Mouse (Mus musculus) neural tube, embryonic 15.5 days (tissue): ENCODE measurements at regions not wholly inside any gene's neighbourhood (a gene's known extent, or its start where the extent isn't known, plus 50 kb on each side); places are given as distances from the start of the nearest gene placed in this dataset.

Experiments used
- ATAC-seq: fragments of 200-750 bp; cut with Nextera tagmentation; 2 replicates; pipeline ENCODE4 v1.8.0; 2017; ENCODE audit warnings: mild to moderate bottlenecking, moderate TSS enrichment, moderate library complexity; ENCODE audit not compliant: low FRiP score
- H3K27ac ChIP-seq: fragments of 300-500 bp; sonication (generic); replicated peaks from 2 replicates; pipeline ENCODE4 v1.5.1; 2015; ENCODE audit warnings: mild to moderate bottlenecking, inconsistent platforms
- H3K27me3 ChIP-seq: fragments of 300-500 bp; sonication (generic); replicated peaks from 2 replicates; pipeline ENCODE4 v1.6.1; 2015; ENCODE audit warnings: inconsistent platforms
- H3K36me3 ChIP-seq: fragments of 300-500 bp; sonication (generic); 2 replicates; pipeline ENCODE4 v1.6.1; 2015; ENCODE audit warnings: inconsistent platforms
- H3K4me1 ChIP-seq: fragments of 300-500 bp; sonication (generic); 2 replicates; pipeline ENCODE4 v1.6.1; 2015; ENCODE audit warnings: inconsistent platforms
- H3K4me2 ChIP-seq: fragments of 300-500 bp; sonication (generic); 2 replicates; pipeline ENCODE4 v1.6.1; 2015; ENCODE audit warnings: inconsistent platforms, mild to moderate bottlenecking, moderate library complexity
- H3K4me3 ChIP-seq: fragments of 300-500 bp; sonication (generic); replicated peaks from 2 replicates; pipeline ENCODE4 v1.5.1; 2015; ENCODE audit warnings: mild to moderate bottlenecking, inconsistent platforms
- H3K9ac ChIP-seq: fragments of 300-500 bp; sonication (generic); replicated peaks from 2 replicates; pipeline ENCODE4 v1.6.1; 2015; ENCODE audit warnings: mild to moderate bottlenecking, inconsistent platforms
- H3K9me3 ChIP-seq: fragments of 300-500 bp; sonication (generic); replicated peaks from 2 replicates; pipeline ENCODE4 v1.6.1; 2016; ENCODE audit warnings: inconsistent platforms
- WGBS: fragments of 180-500 bp; shearing (Covaris S2); methylation state at CpG from one replicate; pipeline ENCODE4 v1.1.7; 2015; ENCODE audit warnings: mixed read lengths; 5-methylcytosine and 5-hydroxymethylcytosine counted together

DNA sequence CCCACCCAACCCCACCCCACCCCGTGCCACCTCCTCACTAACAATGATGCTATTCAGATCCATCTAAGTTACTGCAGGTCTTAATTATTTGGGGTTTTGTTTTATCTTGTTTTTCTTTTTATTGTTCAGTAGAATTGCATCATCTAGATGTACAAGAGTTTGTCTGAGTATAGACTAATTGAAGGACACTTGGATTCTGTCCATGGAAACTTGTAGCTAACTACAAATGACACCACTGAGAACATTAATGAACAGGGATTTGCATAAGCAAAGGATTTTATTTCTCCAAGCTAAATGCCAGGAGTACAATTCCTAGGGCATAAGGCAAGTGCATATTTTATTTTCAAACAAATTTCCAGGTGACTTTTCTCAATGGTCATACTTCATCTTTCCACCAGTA, 318.4 kb upstream of the Slc7a11 start:
- Histone ChIP-seq H3K4me1 (no peaks in the 10 kb centered on the region), H3K9ac (no peak overlapping the region), H3K4me3 (no peak overlapping the region), H3K4me2 (no peak overlapping the region), H3K27ac (no peak overlapping the region), H3K27me3 (no peaks in the 10 kb centered on the region), H3K9me3 (no peaks in the 10 kb centered on the region), H3K36me3 (no peaks in the 10 kb centered on the region)
- ATAC-seq, result no peak
- WGBS, result 0% methylated on average over 1 of the region's 1 CpGs

- Histone ChIP-seq H3K27ac (no peak overlapping the region), H3K36me3 (no peaks in the 10 kb centered on the region), H3K4me2 (no peak overlapping the region), H3K9ac (no peak overlapping the region), H3K9me3 (no peaks in the 10 kb centered on the region), H3K4me3 (no peak overlapping the region), H3K4me1 (no peaks in the 10 kb centered on the region), H3K27me3 (no peaks in the 10 kb centered on the region)
- ATAC-seq, result no peak
- 94% methylated on average over 1 of the region's 1 CpGs for whole genome bisulfite sequencing
Measured at GRCm38 (mm10) chr3:50758106-50758505, 314.7 kb upstream of the Slc7a11 start.

DNA sequence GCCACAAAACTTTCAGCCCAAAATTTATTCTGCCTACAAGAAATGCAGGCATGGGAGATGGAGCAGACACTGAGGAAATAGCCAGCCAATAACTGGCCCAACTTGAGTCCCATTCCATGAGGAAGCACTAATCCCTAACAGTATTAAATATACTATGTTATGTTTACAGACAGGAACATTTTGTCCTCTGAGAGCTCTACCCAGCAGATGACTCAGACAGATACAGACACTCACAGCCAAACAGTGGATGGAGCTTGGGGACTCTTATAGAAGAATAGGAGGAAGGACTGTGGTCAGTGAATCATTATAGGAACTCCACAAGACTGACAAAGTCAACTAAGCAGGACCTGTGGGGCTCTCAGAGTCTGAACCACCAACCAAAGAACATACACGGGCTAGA, 293.8 kb upstream of the Slc7a11 start:
- Histone ChIP-seq H3K36me3 (no peaks in the 10 kb centered on the region), H3K9me3 (no peaks in the 10 kb centered on the region), H3K4me1 (peaks cover 12% of the 10 kb centered on the region; the same call in 1 of the 2 replicates), H3K4me3 (no peak overlapping the region), H3K9ac (no peak overlapping the region), H3K27ac (no peak overlapping the region), H3K27me3 (no peaks in the 10 kb centered on the region), H3K4me2 (no peak overlapping the region)
- no peak for ATAC-seq
- WGBS, result 97% methylated on average over 1 of the region's 1 CpGs

DNA sequence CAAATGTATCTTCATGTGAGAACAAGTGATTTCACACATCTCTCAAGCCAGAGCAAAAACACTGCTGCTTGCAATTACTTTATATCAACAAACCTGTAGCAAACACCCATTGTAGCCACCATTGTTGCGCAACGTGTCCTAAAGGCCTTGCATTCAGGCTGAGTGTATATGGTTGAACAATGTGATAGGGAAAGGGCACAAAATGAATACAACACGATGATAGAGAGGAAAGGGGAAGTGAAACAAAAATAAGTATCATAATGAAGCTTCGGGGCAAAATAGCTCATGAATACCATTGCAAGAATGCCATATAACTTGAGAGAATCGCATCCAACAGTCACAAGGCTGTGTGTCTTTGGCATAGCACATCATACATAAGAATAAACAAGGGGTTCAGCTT, 275.6 kb upstream of the Slc7a11 start:
- Histone ChIP-seq H3K36me3 (no peaks in the 10 kb centered on the region), H3K4me2 (no peak overlapping the region), H3K9ac (no peak overlapping the region), H3K9me3 (no peaks in the 10 kb centered on the region), H3K4me3 (no peak overlapping the region), H3K4me1 (no peaks in the 10 kb centered on the region), H3K27me3 (no peaks in the 10 kb centered on the region), H3K27ac (no peak overlapping the region)
- ATAC-seq, result no peak
- 89% methylated on average over 5 of the region's 5 CpGs for WGBS

GRCm38 (mm10) chr3:50713463-50713862, 270.0 kb upstream of the Slc7a11 start:
- H3K36me3 ChIP-seq, result no peaks in the 10 kb centered on the region
- 87% methylated on average over 6 of the region's 6 CpGs for WGBS
- no peak overlapping the region for H3K4me3 ChIP-seq
- no peak overlapping the region for H3K4me2 ChIP-seq
- ATAC-seq, result no peak
- H3K4me1 ChIP-seq, result peaks cover 5% of the 10 kb centered on the region; the same call in 1 of the 2 replicates
- no peaks in the 10 kb centered on the region for H3K27me3 ChIP-seq
- H3K9ac ChIP-seq, result no peak overlapping the region
- H3K9me3 ChIP-seq, result no peaks in the 10 kb centered on the region
- H3K27ac ChIP-seq, result no peak overlapping the region

DNA sequence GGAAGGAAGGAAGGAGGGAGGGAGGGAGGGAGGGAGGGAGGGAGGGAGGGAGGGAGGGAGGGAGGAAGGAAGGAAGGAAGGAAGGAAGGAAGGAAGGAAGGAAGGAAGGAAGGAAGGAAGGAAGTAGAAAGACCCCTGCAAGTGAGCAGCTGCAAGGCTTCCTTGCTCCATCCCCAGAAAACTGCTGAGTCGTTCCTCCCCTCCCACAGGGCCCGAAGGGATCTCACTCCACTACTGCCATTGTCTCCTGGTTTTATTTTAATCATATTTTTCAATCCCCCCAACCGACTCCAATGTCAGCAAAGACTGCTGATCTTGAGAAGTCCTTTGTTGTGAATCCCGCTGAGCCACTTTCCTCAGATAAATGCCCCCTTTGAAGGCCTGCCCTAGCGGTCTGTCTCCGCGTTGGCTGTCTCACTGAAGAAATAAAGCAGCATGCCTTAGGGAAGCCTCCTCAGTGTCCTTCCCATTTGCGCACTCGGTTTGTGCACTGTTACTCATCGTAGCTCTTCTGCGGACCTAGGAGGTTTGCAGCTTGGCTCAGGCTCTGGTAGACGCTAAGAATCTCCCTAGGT, 266.1 kb upstream of the Slc7a11 start:
- Histone ChIP-seq H3K4me2 (0 out of 2 replicates have a peak overlapping the region, but pooled peaks have one; percentile 5), H3K27ac (no peak overlapping the region)
- WGBS, result 22% methylated on average over 12 of the region's 12 CpGs

GRCm38 (mm10) chr3:50706707-50707106, 263.3 kb upstream of the Slc7a11 start:
- Histone ChIP-seq H3K36me3 (no peaks in the 10 kb centered on the region), H3K4me2 (no peak overlapping the region), H3K27me3 (no peaks in the 10 kb centered on the region), H3K4me3 (no peak overlapping the region), H3K4me1 (peaks cover 5% of the 10 kb centered on the region; the same call in 1 of the 2 replicates), H3K27ac (no peak overlapping the region), H3K9me3 (0 out of 2 replicates have a peak, but pooled peaks cover 5% of the 10 kb centered on the region), H3K9ac (no peak overlapping the region)
- 71% methylated on average over 2 of the region's 2 CpGs for WGBS
- ATAC-seq, result no peak

More for the DNA sequence above, 266.1 kb upstream of the Slc7a11 start:
- no peak overlapping the region for H3K4me3 ChIP-seq
- ATAC-seq, result no peak
- peaks cover 5% of the 10 kb centered on the region; the same call in 1 of the 2 replicates for H3K4me1 ChIP-seq
- H3K36me3 ChIP-seq, result no peaks in the 10 kb centered on the region
- no peak overlapping the region for H3K9ac ChIP-seq
- H3K9me3 ChIP-seq, result no peaks in the 10 kb centered on the region
- no peaks in the 10 kb centered on the region for H3K27me3 ChIP-seq

DNA sequence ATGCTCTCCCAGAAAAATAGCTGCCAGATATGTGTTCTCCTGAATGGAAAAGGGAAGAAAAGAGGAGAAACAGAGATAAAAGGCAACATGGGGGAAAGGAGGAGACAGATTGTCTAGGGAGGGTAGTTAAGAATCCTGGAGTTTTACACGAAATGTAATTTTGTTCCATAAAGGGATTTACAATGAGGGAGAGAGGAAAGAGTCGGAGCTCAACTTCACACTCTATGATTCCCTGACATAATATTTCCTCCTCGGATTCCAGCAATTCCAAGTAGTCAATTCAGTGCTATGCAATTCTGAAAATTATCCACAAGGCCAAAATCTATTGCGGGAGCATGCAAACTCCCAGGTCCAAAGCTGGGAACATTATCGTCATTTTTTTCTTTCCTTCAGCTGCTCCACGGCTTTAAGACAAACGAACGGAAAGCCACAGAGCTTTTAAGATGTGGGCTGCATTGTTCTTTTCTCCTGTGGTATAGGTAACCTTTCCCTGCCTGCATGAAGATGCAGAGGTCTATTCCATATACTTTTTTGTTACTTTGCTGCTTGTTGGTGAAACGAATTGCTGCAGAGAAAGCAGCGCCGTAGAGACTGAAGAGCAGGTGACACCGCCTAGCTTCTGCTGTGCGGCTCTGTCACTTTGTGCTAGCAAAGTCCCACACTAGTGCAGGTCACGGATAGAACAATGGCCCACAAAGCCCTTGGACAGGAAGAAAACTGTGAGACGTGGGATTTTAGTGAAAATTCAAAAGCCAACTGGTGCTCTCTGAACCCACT, 251.7 kb upstream of the Slc7a11 start:
- no peaks in the 10 kb centered on the region for H3K36me3 ChIP-seq
- no peak overlapping the region for H3K9ac ChIP-seq
- H3K27me3 ChIP-seq, result no peaks in the 10 kb centered on the region
- H3K9me3 ChIP-seq, result no peaks in the 10 kb centered on the region
- no peak overlapping the region for H3K4me3 ChIP-seq
- peak overlapping the region; percentile 64 for H3K27ac ChIP-seq
- H3K4me1 ChIP-seq, result peaks cover 12% of the 10 kb centered on the region
- WGBS, result 65% methylated on average over 15 of the region's 15 CpGs
- H3K4me2 ChIP-seq, result peak overlapping the region; percentile 13; the same call in 1 of the 2 replicates
- ATAC-seq, result no peak

DNA sequence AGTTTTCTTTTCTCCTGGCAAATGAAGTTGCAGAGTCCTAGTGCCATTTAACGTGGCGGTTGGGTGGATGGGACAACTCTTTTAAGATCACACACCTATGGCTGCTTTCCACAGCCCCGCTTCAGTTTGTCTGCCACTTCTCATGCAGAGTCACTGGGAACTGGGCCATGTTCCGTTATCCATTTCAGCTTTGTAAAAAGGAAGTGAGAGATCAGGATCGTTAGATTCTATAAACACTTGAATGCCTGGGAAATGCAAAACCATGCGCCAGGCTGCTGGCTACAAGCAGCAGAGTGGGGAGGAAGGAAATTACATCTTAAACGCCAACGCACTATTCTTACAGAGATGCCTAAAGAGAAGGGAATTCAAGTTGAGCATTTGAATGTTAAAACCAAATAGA, 251.1 kb upstream of the Slc7a11 start:
- no peak for ATAC-seq

GRCm38 (mm10) chr3:50692306-50692705, 248.9 kb upstream of the Slc7a11 start:
- no peak overlapping the region for H3K4me3 ChIP-seq
- no peak overlapping the region for H3K9ac ChIP-seq
- no peaks in the 10 kb centered on the region for H3K9me3 ChIP-seq
- WGBS, result 91% methylated on average over 1 of the region's 1 CpGs
- H3K4me1 ChIP-seq, result peaks cover 12% of the 10 kb centered on the region
- ATAC-seq, result no peak
- H3K27me3 ChIP-seq, result no peaks in the 10 kb centered on the region
- no peak overlapping the region for H3K27ac ChIP-seq
- no peaks in the 10 kb centered on the region for H3K36me3 ChIP-seq
- H3K4me2 ChIP-seq, result no peak overlapping the region

More for the DNA sequence above, 251.1 kb upstream of the Slc7a11 start:
- Histone ChIP-seq H3K27me3 (no peaks in the 10 kb centered on the region), H3K36me3 (no peaks in the 10 kb centered on the region), H3K27ac (peak overlapping the region; percentile 64), H3K4me2 (peak overlapping the region; percentile 13; the same call in 1 of the 2 replicates), H3K9me3 (no peaks in the 10 kb centered on the region), H3K9ac (no peak overlapping the region), H3K4me1 (peaks cover 12% of the 10 kb centered on the region), H3K4me3 (no peak overlapping the region)
- WGBS, result 44% methylated on average over 8 of the region's 8 CpGs

- H3K9me3 ChIP-seq, result no peaks in the 10 kb centered on the region
- no peak overlapping the region for H3K27ac ChIP-seq
- no peak overlapping the region for H3K9ac ChIP-seq
- peaks cover 12% of the 10 kb centered on the region for H3K4me1 ChIP-seq
- H3K4me2 ChIP-seq, result no peak overlapping the region
- no peaks in the 10 kb centered on the region for H3K36me3 ChIP-seq
- no peak overlapping the region for H3K4me3 ChIP-seq
- WGBS, result 52% methylated on average over 5 of the region's 5 CpGs
- no peak for ATAC-seq
- H3K27me3 ChIP-seq, result no peaks in the 10 kb centered on the region
Measured at GRCm38 (mm10) chr3:50690750-50691149, 247.3 kb upstream of the Slc7a11 start.

DNA sequence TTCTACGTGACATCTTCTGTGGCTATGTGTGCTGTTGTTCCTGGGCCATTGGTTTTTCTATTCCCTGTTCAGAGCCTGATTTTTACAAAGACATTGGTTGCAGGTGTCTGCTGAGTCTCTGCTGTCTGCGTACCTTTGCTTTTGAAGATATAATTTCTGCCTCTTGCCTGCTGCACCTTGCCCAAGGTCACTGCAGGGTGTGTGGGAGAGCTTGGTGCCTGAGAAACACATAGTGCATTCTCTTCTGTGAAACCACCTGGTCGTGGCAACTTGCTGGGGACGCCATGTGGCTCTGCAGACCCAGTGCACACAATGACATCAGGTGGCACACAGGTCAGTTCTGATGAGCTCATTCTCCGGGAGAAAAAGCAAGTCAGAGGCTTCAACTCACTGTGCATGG, 246.0 kb upstream of the Slc7a11 start:
- 91% methylated on average over 5 of the region's 5 CpGs for WGBS

More for the DNA sequence above, 246.0 kb upstream of the Slc7a11 start:
- Histone ChIP-seq H3K36me3 (no peaks in the 10 kb centered on the region), H3K4me3 (no peak overlapping the region), H3K9ac (no peak overlapping the region), H3K27me3 (no peaks in the 10 kb centered on the region), H3K9me3 (no peaks in the 10 kb centered on the region), H3K27ac (no peak overlapping the region), H3K4me2 (no peak overlapping the region), H3K4me1 (peaks cover 1% of the 10 kb centered on the region; the same call in 1 of the 2 replicates)
- no peak for ATAC-seq
